Mouse (Mus musculus) stomach, postnatal 0 days (tissue): ENCODE data around the gene Fbxl17. TPM values are rescaled to one million over a fixed set of nuclear protein-coding genes. Genes with fewer than 3 reads are reported as not detected.

Experiments used
- ATAC-seq: fragments of 200-750 bp; cut with Nextera tagmentation; 2 replicates; pipeline ENCODE4 v1.8.0; 2017; ENCODE audit not compliant: low FRiP score, low TSS enrichment
- DNase-seq: peaks from one replicate; pipeline ENCODE4 v3.0.0-alpha.2; 2016; ENCODE audit warnings: low spot score
- H3K27ac ChIP-seq: fragments of 300-500 bp; sonication (generic); replicated peaks from 2 replicates; pipeline ENCODE4 v1.5.1; 2014; ENCODE audit warnings: mild to moderate bottlenecking, control low read depth
- H3K27me3 ChIP-seq: fragments of 300-500 bp; sonication (generic); 2 replicates; pipeline ENCODE4 v1.6.1; 2014; ENCODE audit warnings: low read length; ENCODE audit not compliant: control insufficient read depth, insufficient read depth
- H3K36me3 ChIP-seq: fragments of 300-500 bp; sonication (generic); 2 replicates; pipeline ENCODE4 v1.6.1; 2014; ENCODE audit warnings: low read length, mixed read lengths; ENCODE audit not compliant: control insufficient read depth, insufficient read depth
- H3K4me1 ChIP-seq: fragments of 300-500 bp; sonication (generic); replicated peaks from 2 replicates; pipeline ENCODE4 v1.6.1; 2014; ENCODE audit warnings: antibody characterized with exemption; ENCODE audit not compliant: control insufficient read depth, insufficient read depth
- H3K4me2 ChIP-seq: fragments of 300-500 bp; sonication (generic); replicated peaks from 2 replicates; pipeline ENCODE4 v1.6.1; 2014; ENCODE audit warnings: low read depth, mild to moderate bottlenecking, control low read depth, moderate library complexity
- H3K4me3 ChIP-seq: fragments of 300-500 bp; sonication (generic); 2 replicates; pipeline ENCODE4 v1.5.1; 2014; ENCODE audit warnings: low read depth, low read length, control low read depth
- H3K9ac ChIP-seq: fragments of 300-500 bp; sonication (generic); 2 replicates; pipeline ENCODE4 v1.6.1; 2014; ENCODE audit warnings: mild to moderate bottlenecking, low read length, control low read depth, mixed read lengths
- H3K9me3 ChIP-seq: fragments of 300-500 bp; sonication (generic); 2 replicates; pipeline ENCODE4 v1.6.1; 2016; ENCODE audit warnings: low read length; ENCODE audit not compliant: control insufficient read depth
- CTCF ChIP-seq: IDR thresholded peaks from 2 replicates; pipeline ENCODE4 v1.5.1; 2016; ENCODE audit warnings: antibody characterized with exemption, low read depth, mild to moderate bottlenecking, moderate library complexity
- EP300 ChIP-seq: optimal IDR thresholded peaks from 2 replicates; pipeline ENCODE3; 2016; ENCODE audit warnings: antibody characterized with exemption
- WGBS: fragments of 180-500 bp; shearing (Covaris S2); extraction: QIAGEN DNeasy Blood & Tissue Kit; methylation state at CpG from one replicate; pipeline ENCODE4 v1.1.7; 2014; 5-methylcytosine and 5-hydroxymethylcytosine counted together
- polyA plus RNA-seq: library from polyadenylated mRNA; unstranded; fragments of >200 nt; fragmentation: Nextera tagmentation; extraction: Ambion mirVana; gene quantifications from 2 replicates; pipeline ENCODE4 v1.2.1, GENCODE M21; 2015

Fbxl17 gene
- polyA plus RNA-seq, 1 experiment from 2014 or later: 3.6 TPM

- Histone ChIP-seq H3K27me3 (no peaks in the 10 kb centered on the region), H3K9me3 (no peaks in the 10 kb centered on the region), H3K27ac (no peak overlapping the region), H3K4me2 (no peak overlapping the region), H3K4me3 (no peak overlapping the region), H3K4me1 (no peaks in the 10 kb centered on the region), H3K9ac (no peak overlapping the region), H3K36me3 (no peaks in the 10 kb centered on the region)
- WGBS: 49% methylated on average over 3 of the region's 3 CpGs
- ATAC-seq (no peak), DNase-seq (no peak)
- TF ChIP-seq EP300 (no peak), CTCF (no peak)
These were observed 88.3 kb downstream of the Fbxl17 start for GRCm38 (mm10) chr17:63411564-63411963.

DNA sequence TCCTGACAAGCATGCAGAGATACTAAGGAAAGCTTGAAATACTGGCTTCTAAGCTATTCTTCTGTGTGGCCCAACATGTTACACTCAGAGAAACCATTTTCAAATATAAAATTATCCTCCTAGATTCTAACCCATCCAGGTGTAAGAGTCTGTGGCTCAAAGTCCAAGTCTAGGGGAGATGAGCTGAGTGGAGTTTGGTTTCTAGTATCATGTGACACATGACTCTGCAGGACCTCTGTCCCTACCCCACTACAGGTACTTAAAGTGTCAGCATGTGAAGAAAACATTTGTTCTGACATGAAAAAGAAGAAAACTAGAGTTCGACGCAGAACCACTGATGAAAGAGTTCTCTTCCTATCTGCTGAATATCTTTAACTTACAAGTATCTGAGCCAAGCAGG lies 89.7 kb downstream of the Fbxl17 start:
- no peaks in the 10 kb centered on the region for H3K36me3 ChIP-seq
- H3K4me2 ChIP-seq: no peak overlapping the region
- no peaks in the 10 kb centered on the region for H3K4me1 ChIP-seq
- no peaks in the 10 kb centered on the region for H3K27me3 ChIP-seq
- H3K9ac ChIP-seq: no peak overlapping the region
- H3K27ac ChIP-seq: no peak overlapping the region
- no peak for DNase-seq
- no peak for ATAC-seq
- no peaks in the 10 kb centered on the region for H3K9me3 ChIP-seq
- TF ChIP-seq EP300 (no peak), CTCF (no peak)
- whole genome bisulfite sequencing: 88% methylated on average over 2 of the region's 2 CpGs
- H3K4me3 ChIP-seq: no peak overlapping the region

- no peaks in the 10 kb centered on the region for H3K27me3 ChIP-seq
- DNase-seq: no peak
- no peak overlapping the region for H3K27ac ChIP-seq
- no peaks in the 10 kb centered on the region for H3K36me3 ChIP-seq
- 68% methylated on average over 4 of the region's 4 CpGs for WGBS
- no peak overlapping the region for H3K9ac ChIP-seq
- H3K4me1 ChIP-seq: 0 out of 2 replicates have a peak, but pooled peaks cover 3% of the 10 kb centered on the region
- TF ChIP-seq EP300 (no peak), CTCF (no peak)
- no peak overlapping the region for H3K4me3 ChIP-seq
- ATAC-seq: no peak
- no peaks in the 10 kb centered on the region for H3K9me3 ChIP-seq
- H3K4me2 ChIP-seq: no peak overlapping the region
These were observed 93.9 kb downstream of the Fbxl17 start for GRCm38 (mm10) chr17:63405955-63406354.

GRCm38 (mm10) chr17:63405471-63405870 lies 94.3 kb downstream of the Fbxl17 start:
- no peaks in the 10 kb centered on the region for H3K27me3 ChIP-seq
- no peak overlapping the region for H3K4me3 ChIP-seq
- H3K36me3 ChIP-seq: no peaks in the 10 kb centered on the region
- no peak overlapping the region for H3K27ac ChIP-seq
- TF ChIP-seq CTCF (no peak), EP300 (no peak)
- H3K4me2 ChIP-seq: no peak overlapping the region
- H3K4me1 ChIP-seq: 0 out of 2 replicates have a peak, but pooled peaks cover 3% of the 10 kb centered on the region
- ATAC-seq (no peak), DNase-seq (no peak)
- no peak overlapping the region for H3K9ac ChIP-seq
- H3K9me3 ChIP-seq: no peaks in the 10 kb centered on the region
- WGBS: 71% methylated on average over 4 of the region's 4 CpGs

GRCm38 (mm10) chr17:63404968-63405367 lies 94.8 kb downstream of the Fbxl17 start:
- H3K9me3 ChIP-seq: no peaks in the 10 kb centered on the region
- H3K9ac ChIP-seq: no peak overlapping the region
- ATAC-seq (no peak), DNase-seq (no peak)
- H3K4me3 ChIP-seq: no peak overlapping the region
- TF ChIP-seq EP300 (no peak), CTCF (no peak)
- H3K27me3 ChIP-seq: no peaks in the 10 kb centered on the region
- 38% methylated on average over 2 of the region's 2 CpGs for WGBS
- H3K4me2 ChIP-seq: no peak overlapping the region
- no peak overlapping the region for H3K27ac ChIP-seq
- 0 out of 2 replicates have a peak, but pooled peaks cover 3% of the 10 kb centered on the region for H3K4me1 ChIP-seq
- no peaks in the 10 kb centered on the region for H3K36me3 ChIP-seq

GRCm38 (mm10) chr17:63403801-63404415 lies 95.9 kb downstream of the Fbxl17 start:
- Histone ChIP-seq H3K27me3 (no peaks in the 10 kb centered on the region), H3K4me2 (no peak overlapping the region), H3K27ac (no peak overlapping the region; the same call in 1 of the 2 replicates), H3K4me1 (0 out of 2 replicates have a peak, but pooled peaks cover 3% of the 10 kb centered on the region), H3K36me3 (no peaks in the 10 kb centered on the region), H3K9ac (no peak overlapping the region), H3K9me3 (no peaks in the 10 kb centered on the region), H3K4me3 (no peak overlapping the region)
- TF ChIP-seq EP300: no peak
- no peak for TF ChIP-seq CTCF
- ATAC-seq (no peak), DNase-seq (no peak)
